Mouse (Mus musculus): ENCODE data around the gene Abcb10. TPM values are rescaled to one million over a fixed set of nuclear protein-coding genes. Genes with fewer than 3 reads are reported as not detected.
A peak's percentile ranks its signal among the peaks of the same experiment; 100 is the strongest.
"Not testable (repeated sequence)": the region's sequence is repeated elsewhere in the genome, so short reads cannot be mapped to it uniquely, and the experiment has no call there.

Gene Abcb10
- 10 to 100 TPM; 18.9 to 25.4 TPM for total RNA-seq (2021)
- long read RNA-seq, experiment 1, full-length matches to known transcripts = 16 of 32 reads
- long read RNA-seq, experiment 1, partial matches to known transcripts = 3 of 32 reads
- long read RNA-seq, experiment 1, other reads (novel, unspliced or antisense) = 13 of 32 reads
- long read RNA-seq, experiment 2, full-length matches to known transcripts = 16 of 27 reads
- long read RNA-seq, experiment 2, partial matches to known transcripts = 0 of 27 reads
- long read RNA-seq, experiment 2, other reads (novel, unspliced or antisense) = 11 of 27 reads

DNA sequence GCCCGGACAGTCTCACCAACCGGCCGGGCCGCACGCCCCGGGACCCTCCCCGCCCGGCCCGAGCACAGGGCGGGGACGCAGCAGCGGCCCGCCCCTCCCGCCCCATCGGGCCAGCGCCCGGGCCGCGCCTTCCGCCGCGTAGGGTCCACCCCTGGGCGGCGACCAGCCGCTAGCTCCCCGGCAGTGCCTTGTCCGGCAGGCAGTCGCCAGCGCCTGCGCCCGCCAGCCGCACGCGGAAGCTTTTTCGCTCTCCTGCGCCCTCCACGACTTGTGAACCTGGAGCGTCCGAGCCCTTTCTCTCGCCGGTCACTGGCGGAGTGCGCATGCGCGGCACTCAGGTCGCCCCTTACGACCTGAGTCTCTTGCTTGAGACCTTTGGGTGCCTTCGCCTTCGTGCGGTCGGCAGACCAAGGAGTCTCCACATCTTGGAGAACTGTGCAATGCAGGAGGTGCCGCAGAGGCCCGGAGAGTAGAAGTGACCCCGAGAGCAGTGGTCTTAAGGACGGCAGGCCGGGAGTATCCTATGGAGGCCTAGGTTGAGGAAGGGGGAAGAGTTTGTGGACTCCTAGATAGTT, at the start of gene Abcb10:
Abcb10 (minus strand) TSS at position 297 of the 575 bp plus-strand sequence.
- DNase-seq = peak; percentile 95

GRCm38 (mm10) chr8:124027831-124028230, 44.9 kb upstream of the Abcb10 start:
- DNase-seq = no peak

DNA sequence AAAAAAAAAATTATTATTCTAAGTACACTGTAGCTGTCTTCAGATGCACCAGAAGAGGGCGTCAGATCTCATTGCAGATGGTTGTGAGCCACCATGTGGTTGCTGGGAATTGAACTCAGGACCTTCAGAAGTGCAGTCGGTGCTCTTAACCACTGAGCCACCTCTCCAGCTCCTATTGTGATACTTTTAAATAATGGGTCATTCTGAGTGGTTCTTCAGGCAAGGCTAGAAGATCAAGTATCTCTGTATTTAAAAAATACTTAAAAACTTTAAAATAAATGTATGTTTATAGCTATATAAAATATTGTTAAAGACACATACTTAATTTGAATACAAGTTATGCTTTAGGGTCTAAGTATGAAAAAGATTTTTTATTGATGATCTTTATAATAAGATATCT, 43.3 kb upstream of the Abcb10 start:
- DNase-seq = not testable (repeated sequence)

- DNase-seq = peak; percentile 97
Observed at GRCm38 (mm10) chr8:124021237-124022227, 38.6 kb upstream of the Abcb10 start, which contains the start of the genes Taf5l and Urb2. TSS of gene Taf5l (minus strand) at chr8:124021397. TSS of gene Urb2 (plus strand) at chr8:124021508.

DNA sequence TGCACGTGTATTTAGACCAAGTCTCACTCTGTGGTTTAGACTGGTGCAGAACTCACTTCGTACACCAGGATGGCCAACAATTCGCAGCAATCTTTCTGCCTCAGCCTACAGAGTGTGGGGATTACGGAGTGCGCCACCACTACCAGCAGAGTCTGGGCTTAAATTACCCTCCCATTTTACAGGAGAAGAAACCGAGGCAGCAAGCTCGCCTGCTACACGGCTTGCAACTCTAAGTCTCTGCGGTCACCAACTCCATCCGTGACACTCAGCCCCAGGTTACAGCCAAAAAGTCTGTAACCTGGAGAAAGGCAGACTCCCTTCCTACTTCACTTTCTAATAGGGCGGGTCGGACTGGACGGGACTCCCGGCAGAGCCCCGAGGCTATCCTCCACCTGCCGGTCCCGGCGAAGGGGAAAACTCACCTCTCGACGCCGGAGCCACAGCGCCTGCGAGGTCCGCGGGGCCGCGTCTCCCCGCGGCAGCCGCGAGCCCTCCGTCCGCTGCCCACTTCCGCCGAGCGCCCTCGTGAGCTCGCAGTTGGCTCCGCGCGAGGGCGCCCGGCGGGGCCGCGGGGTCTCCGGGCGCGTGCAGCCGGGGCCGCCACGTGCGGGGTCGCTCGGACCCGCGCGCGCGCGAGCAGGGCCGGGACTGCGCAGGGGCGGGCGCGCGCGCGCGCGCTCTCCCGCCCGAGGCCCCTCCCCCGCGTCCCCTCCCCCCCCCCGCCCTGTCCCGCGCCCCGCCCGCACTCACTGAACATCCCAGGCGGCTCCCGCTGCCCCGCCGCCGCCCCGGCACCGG, 37.7 kb upstream of the Abcb10 start:
- no peak for DNase-seq

DNA sequence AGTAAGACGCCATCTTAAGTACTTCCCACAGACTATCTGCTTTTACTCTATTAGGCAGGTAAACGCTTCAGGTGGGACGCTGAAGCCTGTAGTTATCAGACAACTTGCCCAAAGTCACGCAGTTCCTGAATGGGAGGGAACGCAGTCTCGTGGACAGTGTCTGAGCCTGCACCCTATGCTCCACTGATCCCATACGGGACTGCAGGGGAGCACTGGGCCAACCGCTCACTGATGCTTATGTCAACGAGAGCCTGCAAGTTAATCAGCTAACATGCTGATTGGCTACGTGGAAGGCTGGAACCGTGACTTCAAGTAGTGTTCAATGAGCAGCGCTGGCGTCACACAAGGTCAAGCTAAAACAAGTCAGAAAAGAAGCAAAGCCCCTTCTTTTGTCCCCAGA, 36.9 kb upstream of the Abcb10 start:
- DNase-seq = peak; percentile 21

GRCm38 (mm10) chr8:124014751-124015150, 31.8 kb upstream of the Abcb10 start:
- DNase-seq = no peak

DNA sequence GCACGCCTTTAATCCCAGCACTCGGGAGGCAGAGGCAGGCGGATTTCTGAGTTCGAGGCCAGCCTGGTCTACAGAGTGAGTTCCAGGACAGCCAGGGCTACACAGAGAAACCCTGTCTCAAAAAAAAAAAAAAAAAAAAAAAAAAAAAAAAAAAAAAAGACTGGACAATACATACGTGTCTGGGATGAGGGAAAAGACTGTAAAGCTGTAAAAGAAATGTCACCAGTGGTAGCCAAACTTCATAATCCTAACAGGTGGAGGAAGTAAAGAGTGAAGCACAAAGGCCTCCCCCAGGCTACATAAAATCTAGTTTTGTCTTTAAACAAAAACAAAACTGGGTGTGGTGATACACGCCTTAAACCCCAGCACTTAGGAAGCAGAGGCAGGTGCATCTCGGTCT, 31.4 kb upstream of the Abcb10 start:
- not testable (repeated sequence) for DNase-seq

DNA sequence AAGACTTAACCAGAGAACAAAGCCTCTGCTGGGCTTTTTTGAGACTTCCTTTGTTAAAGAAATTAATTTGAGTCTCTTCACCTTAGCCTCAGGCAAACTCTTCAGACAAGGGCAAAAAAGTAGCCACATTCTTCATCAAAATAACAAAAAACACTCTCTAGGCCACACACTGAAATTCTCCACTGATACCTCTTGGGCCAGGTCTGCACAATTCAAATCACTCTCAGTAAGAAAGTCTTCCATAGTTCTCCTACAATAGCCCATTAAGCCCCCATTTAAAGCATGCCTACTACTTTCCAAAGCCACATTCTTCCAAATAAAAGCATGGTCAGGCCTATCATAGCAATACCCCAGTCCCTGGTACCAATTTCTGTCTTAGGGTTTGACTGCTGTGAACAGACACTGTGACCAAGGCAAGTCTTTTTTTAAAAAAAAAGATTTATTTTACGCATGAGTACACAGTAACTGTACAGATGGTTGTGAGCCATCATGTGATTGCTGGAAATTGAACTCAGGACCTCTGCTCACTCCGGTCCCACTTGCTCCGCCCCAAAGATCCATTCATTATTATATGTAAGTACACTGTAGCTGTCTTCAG, 29.2 kb upstream of the Abcb10 start:
- DNase-seq = no peak

- no peak for DNase-seq
Observed at GRCm38 (mm10) chr8:124011580-124011979, 28.7 kb upstream of the Abcb10 start.

GRCm38 (mm10) chr8:124007829-124008228, 24.9 kb upstream of the Abcb10 start:
- no peak for DNase-seq

GRCm38 (mm10) chr8:124002546-124003108, 19.7 kb upstream of the Abcb10 start:
- no peak for DNase-seq

- peak; percentile 55 for DNase-seq
Observed at GRCm38 (mm10) chr8:123999568-123999967, 16.6 kb upstream of the Abcb10 start.

- DNase-seq = no peak
Observed at GRCm38 (mm10) chr8:123993997-123994396, 11.1 kb upstream of the Abcb10 start.

- DNase-seq = no peak
Observed at GRCm38 (mm10) chr8:123993597-123993996, 10.7 kb upstream of the Abcb10 start.

- no peak for DNase-seq
Observed at GRCm38 (mm10) chr8:123992587-123992986, 9.7 kb upstream of the Abcb10 start.

- no peak for DNase-seq
Observed at GRCm38 (mm10) chr8:123990277-123991049, 7.5 kb upstream of the Abcb10 start.

GRCm38 (mm10) chr8:123989128-123989527, 6.2 kb upstream of the Abcb10 start:
- no peak for DNase-seq

DNA sequence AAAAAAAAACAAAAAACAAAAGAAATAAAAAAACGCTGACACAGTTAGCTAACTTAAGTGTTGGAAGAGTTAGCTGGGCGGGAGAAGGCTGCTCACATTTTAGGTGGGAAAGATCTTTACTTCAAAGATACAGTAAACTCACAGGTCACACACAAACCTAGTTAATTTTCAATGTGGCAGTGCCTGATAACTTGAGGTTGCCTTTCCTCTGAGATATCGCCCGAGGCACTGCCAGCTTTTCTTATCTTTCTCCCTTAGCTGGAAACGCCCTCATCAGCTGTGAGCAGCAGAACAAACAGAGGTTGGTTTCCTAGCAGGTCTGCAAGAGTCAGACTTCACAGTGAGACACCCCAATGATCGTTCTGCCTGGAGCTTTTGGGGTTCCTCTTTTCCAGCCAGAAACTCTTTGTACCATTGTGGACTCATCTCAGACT, 5.7 kb upstream of the Abcb10 start:
- no peak for DNase-seq

DNA sequence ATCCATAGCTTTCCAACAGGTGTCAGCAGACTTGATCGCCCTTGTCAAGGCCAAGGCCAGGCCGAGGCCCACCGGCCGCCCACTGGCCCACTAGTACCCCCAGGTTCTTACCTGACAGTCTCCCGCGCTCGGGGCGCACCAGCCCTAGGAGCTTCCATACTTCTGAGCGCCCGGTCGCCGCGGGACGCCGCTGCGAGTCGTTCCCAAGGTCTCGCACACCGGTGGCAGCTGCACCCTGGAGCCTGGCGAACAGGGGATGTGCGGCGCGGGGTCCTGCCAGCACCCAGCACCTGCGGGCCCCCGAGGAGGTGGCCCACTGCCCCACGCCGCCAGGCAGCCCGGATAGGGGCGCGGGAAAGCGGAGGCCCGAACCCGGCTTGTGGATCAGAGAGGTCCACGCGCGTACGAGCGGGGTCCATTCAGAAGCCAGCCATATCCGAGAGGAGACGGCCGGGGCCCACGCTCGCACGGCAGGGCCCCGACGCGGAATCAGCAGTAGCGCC, 580 bp downstream of the Abcb10 start:
- peak; percentile 35 for DNase-seq
